Mouse (Mus musculus) neural tube, embryonic 11.5 days (tissue): Measurements from ENCODE around the gene Pigo. TPM values are rescaled to one million over a fixed set of nuclear protein-coding genes. Genes with fewer than 3 reads are reported as not detected.

Experiments
- ATAC-seq: fragments of 200-750 bp; cut with Nextera tagmentation; 2 replicates; pipeline ENCODE4 v1.8.0; 2017; ENCODE audit warnings: moderate number of reproducible peaks, mild to moderate bottlenecking, moderate TSS enrichment, moderate library complexity; ENCODE audit not compliant: insufficient read depth, low FRiP score, low TSS enrichment
- DNase-seq: peaks from one replicate; pipeline ENCODE4 v3.0.0-alpha.2; 2015; ENCODE audit warnings: low spot score
- H3K27ac ChIP-seq: fragments of 300-500 bp; sonication (generic); 2 replicates; pipeline ENCODE4 v1.5.1; 2014; ENCODE audit warnings: low read depth, mild to moderate bottlenecking, low read length
- H3K27me3 ChIP-seq: fragments of 300-500 bp; sonication (generic); 2 replicates; pipeline ENCODE4 v1.6.1; 2014; ENCODE audit warnings: mild to moderate bottlenecking, low read length, mixed read lengths; ENCODE audit not compliant: control insufficient read depth, insufficient read depth
- H3K36me3 ChIP-seq: fragments of 300-500 bp; sonication (generic); 2 replicates; pipeline ENCODE4 v1.6.1; 2014; ENCODE audit warnings: mild to moderate bottlenecking, low read length, moderate library complexity, mixed read lengths; ENCODE audit not compliant: control insufficient read depth, insufficient read depth
- H3K4me1 ChIP-seq: fragments of 300-500 bp; sonication (generic); 2 replicates; pipeline ENCODE4 v1.6.1; 2014; ENCODE audit warnings: low read length, mixed read lengths; ENCODE audit not compliant: control insufficient read depth, insufficient read depth
- H3K4me2 ChIP-seq: fragments of 300-500 bp; sonication (generic); 2 replicates; pipeline ENCODE4 v1.6.1; 2014; ENCODE audit warnings: low read depth, mild to moderate bottlenecking, moderate library complexity
- H3K4me3 ChIP-seq: fragments of 300-500 bp; sonication (generic); 2 replicates; pipeline ENCODE4 v1.5.1; 2014; ENCODE audit warnings: low read depth, low read length
- H3K9ac ChIP-seq: fragments of 300-500 bp; sonication (generic); 2 replicates; pipeline ENCODE4 v1.6.1; 2014; ENCODE audit warnings: mild to moderate bottlenecking, low read length
- H3K9me3 ChIP-seq: fragments of 300-500 bp; sonication (generic); 2 replicates; pipeline ENCODE4 v1.6.1; 2016; ENCODE audit warnings: low read length; ENCODE audit not compliant: control insufficient read depth
- WGBS: fragments of 180-500 bp; shearing (Covaris S2); extraction: QIAGEN DNeasy Blood & Tissue Kit; methylation state at CpG from one replicate; pipeline ENCODE4 v1.1.7; 2014; 5-methylcytosine and 5-hydroxymethylcytosine counted together
- polyA plus RNA-seq: library from polyadenylated mRNA; unstranded; fragments of >200 nt; fragmentation: Nextera tagmentation; extraction: Ambion mirVana; gene quantifications from 2 replicates; pipeline ENCODE4 v1.2.1, GENCODE M21; 2014

Pigo gene
- 20.4 and 23.1 TPM in 2 replicates for polyA plus RNA-seq

DNA sequence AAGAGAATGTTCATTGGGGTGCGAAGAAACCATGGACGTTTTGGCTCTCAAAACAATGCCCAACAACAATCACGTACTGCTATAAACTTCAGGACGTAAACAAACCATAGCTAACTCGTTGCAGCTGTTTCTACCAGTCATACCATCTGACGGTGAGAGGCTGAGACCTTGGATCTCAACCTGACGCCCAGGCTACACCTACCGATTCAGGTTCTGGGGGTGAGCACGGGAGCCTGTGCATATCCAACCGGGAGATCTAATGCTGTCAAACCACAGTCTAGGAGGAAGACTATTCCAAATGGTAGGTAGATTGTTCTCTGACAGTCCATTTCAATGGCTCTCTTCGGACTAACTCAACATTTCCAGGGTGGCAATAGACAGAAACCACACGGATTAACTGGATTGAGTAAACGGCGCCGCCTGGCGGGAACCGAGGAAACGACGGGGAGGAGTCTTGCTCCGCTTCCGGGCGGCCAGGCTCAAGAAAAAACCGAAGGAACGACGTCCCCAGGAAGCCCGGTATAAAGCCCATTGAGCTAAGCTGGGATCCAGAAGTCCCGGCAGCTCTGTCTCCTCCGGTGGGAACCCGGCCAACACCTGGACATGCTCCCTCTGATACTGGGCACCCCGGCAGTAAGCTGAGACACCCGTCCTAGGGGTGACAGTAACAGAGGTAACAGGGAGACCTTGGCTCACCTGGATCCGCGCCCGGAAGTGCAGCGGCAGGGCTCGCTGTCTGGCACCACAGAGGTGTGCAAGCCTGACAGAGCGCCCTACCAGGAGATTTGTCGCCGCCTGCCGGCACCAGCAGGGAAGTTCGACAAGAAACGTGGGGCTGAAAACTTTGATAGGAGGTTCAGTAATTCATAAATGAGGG lies at the start of gene Pigo:
Pigo (minus strand) TSS at position 736 of the 877 bp plus-strand sequence.
- H3K27ac ChIP-seq = peak within 1 kb of the TSS; percentile 79
- H3K4me2 ChIP-seq = peak within 1 kb of the TSS; percentile 62
- peak; percentile 93 for DNase-seq
- no peaks in the 10 kb centered on the region for H3K9me3 ChIP-seq
- H3K9ac ChIP-seq = peak within 1 kb of the TSS; percentile 63
- 7% methylated on average over 42 of the region's 42 CpGs for WGBS
- peak; percentile 83 for ATAC-seq
- H3K36me3 ChIP-seq = peaks cover 21% of the 10 kb centered on the region
- peaks cover 6% of the 10 kb centered on the region; the same call in 1 of the 2 replicates for H3K4me1 ChIP-seq
- H3K4me3 ChIP-seq = peak within 1 kb of the TSS; percentile 63
- H3K27me3 ChIP-seq = no peaks in the 10 kb centered on the region

DNA sequence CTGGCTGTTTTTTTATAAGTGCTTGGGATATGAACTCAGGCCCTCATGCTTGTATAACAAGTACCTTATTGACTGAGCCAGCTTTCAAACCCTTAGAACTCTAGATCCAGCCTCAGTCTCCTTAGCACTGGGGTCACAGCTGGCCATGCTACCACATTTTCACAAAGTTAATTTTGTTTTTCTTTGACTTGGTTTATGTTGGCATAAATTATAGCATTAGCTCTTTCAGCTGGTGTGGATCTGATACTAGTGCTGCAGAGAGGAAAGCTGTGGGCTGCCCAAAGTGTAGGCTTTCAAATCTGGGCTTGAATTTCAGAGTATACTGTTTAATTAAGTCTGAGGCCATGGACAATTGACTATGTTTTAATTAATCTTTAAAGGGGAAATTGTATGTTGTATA lies 49.3 kb upstream of the Pigo start:
- Histone ChIP-seq H3K4me2 (no peak overlapping the region), H3K9ac (no peak overlapping the region)

DNA sequence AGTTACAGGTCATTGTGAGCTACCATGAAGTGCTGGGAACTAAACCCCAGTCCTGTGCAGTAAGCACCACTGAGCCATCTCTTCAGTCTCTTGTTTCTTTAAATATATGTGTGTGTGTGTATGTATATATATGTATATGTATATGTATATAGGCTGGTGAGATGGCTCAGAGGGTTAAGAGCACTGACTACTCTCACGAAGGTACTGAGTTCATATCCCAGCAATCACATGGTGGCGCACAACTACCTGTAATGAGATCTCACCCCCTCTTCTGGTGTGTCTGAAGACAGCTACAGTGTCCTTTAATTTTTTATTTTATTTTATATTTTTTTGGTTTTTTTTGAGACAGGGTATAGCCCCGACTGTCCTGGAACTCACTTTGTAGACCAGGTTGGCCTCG lies 39.9 kb upstream of the Pigo start:
- ATAC-seq = no peak
- H3K9ac ChIP-seq = no peak overlapping the region
- no peaks in the 10 kb centered on the region for H3K4me1 ChIP-seq
- no peak for DNase-seq
- H3K27me3 ChIP-seq = no peaks in the 10 kb centered on the region
- H3K9me3 ChIP-seq = no peaks in the 10 kb centered on the region
- H3K27ac ChIP-seq = no peak overlapping the region
- no peak overlapping the region for H3K4me3 ChIP-seq
- H3K4me2 ChIP-seq = no peak overlapping the region
- H3K36me3 ChIP-seq = no peaks in the 10 kb centered on the region
- WGBS = 97% methylated on average over 4 of the region's 4 CpGs

More for the DNA sequence above, 49.3 kb upstream of the Pigo start:
- Histone ChIP-seq H3K27ac (no peak overlapping the region), H3K27me3 (no peaks in the 10 kb centered on the region), H3K4me3 (no peak overlapping the region), H3K36me3 (no peaks in the 10 kb centered on the region), H3K9me3 (no peaks in the 10 kb centered on the region), H3K4me1 (no peaks in the 10 kb centered on the region)
- ATAC-seq = no peak
- no peak for DNase-seq

DNA sequence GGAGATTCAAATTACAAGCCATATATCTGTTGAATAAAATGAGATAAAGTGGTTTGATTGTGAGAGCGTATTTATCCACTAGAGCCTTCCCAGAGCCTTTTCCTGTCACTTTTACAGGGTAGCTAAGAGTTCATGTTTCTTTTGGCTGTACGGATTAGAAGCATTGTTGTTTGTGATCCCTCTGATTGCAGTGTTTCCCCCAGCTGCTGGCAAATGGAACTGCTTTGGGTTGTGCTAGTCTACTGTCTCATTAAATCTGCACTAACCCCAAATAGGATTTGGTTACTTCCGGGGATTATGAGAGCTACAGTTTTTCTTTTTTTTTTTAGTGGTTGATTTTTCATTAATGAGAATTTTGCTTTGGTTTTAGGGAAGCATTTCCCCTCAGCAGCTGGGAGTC lies 34.7 kb upstream of the Pigo start:
- H3K36me3 ChIP-seq = no peaks in the 10 kb centered on the region
- no peaks in the 10 kb centered on the region for H3K4me1 ChIP-seq
- no peaks in the 10 kb centered on the region for H3K27me3 ChIP-seq
- 79% methylated on average over 3 of the region's 3 CpGs for WGBS
- no peak overlapping the region for H3K4me3 ChIP-seq
- H3K9me3 ChIP-seq = no peaks in the 10 kb centered on the region
- ATAC-seq (no peak), DNase-seq (no peak)
- no peak overlapping the region for H3K27ac ChIP-seq
- no peak overlapping the region for H3K9ac ChIP-seq
- H3K4me2 ChIP-seq = no peak overlapping the region

DNA sequence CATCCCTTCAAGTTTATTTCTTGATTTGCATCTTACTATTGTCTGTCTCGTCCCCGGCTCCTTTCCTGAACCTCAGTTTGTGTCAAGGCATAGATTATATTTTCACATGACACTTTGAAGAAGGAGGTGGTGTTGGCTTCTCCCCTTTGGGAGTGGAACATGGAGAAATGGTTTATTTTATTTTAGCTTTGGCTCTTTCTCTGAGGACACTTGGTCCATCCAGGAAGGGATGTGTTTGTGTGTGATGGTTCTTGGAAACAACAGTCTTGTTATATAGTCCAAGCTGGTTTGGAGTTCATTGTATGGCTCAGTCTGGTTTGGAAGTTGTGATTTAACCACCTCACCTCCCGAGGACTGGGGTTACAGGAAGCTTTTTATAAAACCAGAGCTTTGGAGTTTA lies 34.1 kb upstream of the Pigo start:
- no peaks in the 10 kb centered on the region for H3K27me3 ChIP-seq
- DNase-seq (no peak), ATAC-seq (no peak)
- peak overlapping the region; percentile 83 for H3K4me2 ChIP-seq
- no peaks in the 10 kb centered on the region for H3K4me1 ChIP-seq
- no peaks in the 10 kb centered on the region for H3K9me3 ChIP-seq
- H3K36me3 ChIP-seq = no peaks in the 10 kb centered on the region
- no peak overlapping the region for H3K27ac ChIP-seq
- H3K9ac ChIP-seq = no peak overlapping the region; the same call in 1 of the 2 replicates
- WGBS = 48% methylated on average over 3 of the region's 3 CpGs
- peak overlapping the region; percentile 71 for H3K4me3 ChIP-seq

DNA sequence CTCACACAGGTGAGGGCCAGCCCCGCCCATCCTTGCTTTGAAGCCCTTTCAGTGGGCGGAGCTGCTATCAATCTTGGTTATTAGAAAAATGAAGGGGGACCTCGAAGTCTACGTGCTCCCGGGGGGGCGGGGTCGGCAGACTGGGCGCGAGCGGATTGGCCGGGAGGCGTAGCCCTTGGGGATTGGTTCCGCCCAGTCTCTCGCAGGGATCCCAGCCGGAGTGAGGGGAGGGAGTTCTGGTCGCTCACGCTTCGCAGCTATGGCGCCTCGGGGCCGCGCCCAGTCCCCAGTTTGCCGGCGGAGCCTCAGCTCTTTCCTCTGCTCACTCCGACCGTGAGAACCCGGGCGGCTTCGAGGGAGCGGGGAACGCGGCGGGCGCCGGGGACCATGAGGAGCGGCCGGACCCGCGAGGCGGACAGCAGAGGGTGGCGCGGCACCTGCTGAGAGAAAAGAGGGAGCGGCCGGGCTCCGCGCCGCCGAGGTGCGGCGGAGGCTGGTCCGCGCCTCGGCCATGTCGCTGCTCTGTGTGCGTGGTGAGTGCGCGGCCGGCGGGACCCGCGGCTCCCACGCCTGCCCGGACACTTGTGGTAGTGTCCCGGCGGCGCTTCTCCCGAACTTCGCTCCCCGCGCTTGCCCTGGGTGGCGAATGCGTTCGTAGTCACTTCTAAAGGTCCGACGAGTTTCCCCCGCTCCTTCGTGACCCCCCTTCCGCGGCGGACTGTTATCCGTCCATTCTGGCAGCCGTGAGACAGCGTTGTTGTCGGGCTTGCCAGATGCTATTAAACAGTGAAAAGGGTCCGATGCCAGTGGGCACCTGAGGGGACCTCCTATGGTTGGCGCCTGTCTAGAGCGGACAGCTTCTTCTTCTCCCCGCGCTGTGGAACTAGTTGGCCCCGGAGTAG lies 33.4 kb upstream of the Pigo start, which contains the start of gene Unc13b:
Unc13b (plus strand) TSS at position 201 of the 902 bp plus-strand sequence.
- Histone ChIP-seq H3K36me3 (no peaks in the 10 kb centered on the region), H3K27me3 (no peaks in the 10 kb centered on the region), H3K9ac (peak within 1 kb of the TSS; percentile 78), H3K4me2 (peak within 1 kb of the TSS; percentile 83), H3K27ac (peak within 1 kb of the TSS; percentile 57; the same call in 1 of the 2 replicates), H3K4me1 (no peaks in the 10 kb centered on the region), H3K4me3 (peak within 1 kb of the TSS; percentile 71), H3K9me3 (no peaks in the 10 kb centered on the region)
- ATAC-seq = peak; percentile 96
- peak; percentile 91 for DNase-seq
- under 1% methylated on average over 65 of the region's 90 CpGs for WGBS

DNA sequence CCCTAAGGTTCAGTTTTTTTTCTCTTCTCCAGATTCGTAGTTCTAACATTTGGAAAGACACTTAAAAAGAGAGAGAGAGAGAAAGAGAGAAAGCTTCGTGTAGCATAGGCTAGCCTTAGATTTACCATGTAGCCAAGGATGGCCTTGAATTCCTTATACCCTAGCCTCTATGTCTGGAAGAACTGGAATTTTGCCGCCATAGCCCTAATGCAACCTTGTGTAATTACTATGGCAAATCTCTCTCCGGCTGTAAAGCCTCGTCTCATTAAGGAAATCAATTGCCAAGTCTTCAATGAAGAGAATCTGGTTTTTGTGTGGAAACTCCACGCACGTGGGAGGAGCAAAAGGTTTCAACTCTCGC lies 32.8 kb upstream of the Pigo start:
- DNase-seq = no peak
- 0 out of 2 replicates have a peak, but pooled peaks have one; percentile 18 for ATAC-seq
- Histone ChIP-seq H3K27me3 (no peaks in the 10 kb centered on the region), H3K4me2 (peak overlapping the region; percentile 83), H3K36me3 (no peaks in the 10 kb centered on the region), H3K9me3 (no peaks in the 10 kb centered on the region), H3K4me3 (peak overlapping the region; percentile 71), H3K4me1 (no peaks in the 10 kb centered on the region), H3K27ac (no peak overlapping the region), H3K9ac (no peak overlapping the region)
- 19% methylated on average over 8 of the region's 8 CpGs for WGBS

DNA sequence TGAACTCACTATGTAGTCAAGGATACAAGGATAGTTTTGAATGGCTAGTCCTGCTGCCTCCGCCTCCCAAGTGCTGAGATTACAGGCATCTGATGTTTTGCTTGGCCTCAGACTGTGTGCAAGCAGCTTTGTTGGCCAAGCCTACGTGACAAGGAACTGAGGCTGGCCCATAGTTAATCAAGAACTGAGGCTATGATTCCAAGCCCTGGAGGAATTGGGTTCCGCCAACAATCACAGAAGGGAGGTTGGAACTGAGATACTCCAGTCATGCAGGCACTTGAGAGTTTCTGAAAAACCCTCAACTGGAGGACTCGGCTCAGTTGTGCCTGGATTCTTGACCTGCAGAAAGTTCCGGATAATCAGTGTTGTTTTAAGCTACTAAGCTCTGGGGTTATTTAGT lies 32.0 kb upstream of the Pigo start:
- ATAC-seq = no peak
- 93% methylated on average over 5 of the region's 5 CpGs for WGBS
- H3K27me3 ChIP-seq = no peaks in the 10 kb centered on the region

More for the DNA sequence above, 32.0 kb upstream of the Pigo start:
- Histone ChIP-seq H3K9ac (no peak overlapping the region), H3K4me2 (no peak overlapping the region), H3K27ac (no peak overlapping the region), H3K9me3 (no peaks in the 10 kb centered on the region), H3K4me3 (no peak overlapping the region), H3K36me3 (no peaks in the 10 kb centered on the region), H3K4me1 (no peaks in the 10 kb centered on the region)
- no peak for DNase-seq
